Mouse (Mus musculus): ENCODE results near the gene Ppp5c.

DNA sequence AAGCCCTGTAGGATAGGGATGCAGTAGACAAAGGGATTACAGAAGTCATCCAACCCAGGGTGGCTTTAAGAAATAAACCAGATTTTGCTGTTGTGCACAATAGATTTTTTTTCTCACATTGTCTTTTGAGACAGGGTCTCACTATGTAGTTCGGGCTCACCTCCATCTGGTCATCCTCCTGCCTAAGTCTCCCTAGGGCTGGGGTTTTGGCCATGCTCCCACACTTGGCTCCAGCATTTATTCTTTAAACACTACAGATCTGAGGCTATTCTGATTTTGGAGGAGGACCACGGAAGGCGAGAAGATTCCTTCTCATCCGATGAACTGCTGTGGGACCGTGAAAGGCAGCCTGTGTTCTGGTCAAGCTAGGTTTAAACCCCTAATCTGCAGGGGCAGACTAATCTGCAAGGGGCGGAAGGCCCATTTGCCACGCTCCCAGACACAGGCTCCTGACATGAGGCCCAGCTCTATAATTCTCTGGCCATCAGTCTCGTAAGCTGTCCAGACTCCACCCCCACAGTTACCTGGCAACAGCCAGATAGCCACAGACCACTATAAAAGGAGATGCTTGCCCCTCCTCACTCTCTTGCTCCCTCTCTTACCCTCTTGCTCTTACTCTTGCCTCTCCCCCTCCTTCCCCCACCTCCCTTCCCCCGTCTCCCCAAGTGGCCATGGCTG, 10.4 kb upstream of the Ppp5c start:
- TF ChIP-seq EP300 (IDR thresholded peaks at IDR 0.05), result no peak
- TF ChIP-seq CTCF (IDR thresholded peaks at IDR 0.05), result no peak
